Mouse (Mus musculus) heart, postnatal 36 days (tissue): ENCODE measurements around the gene Snx21. TPM values are rescaled to one million over a fixed set of nuclear protein-coding genes. Genes with fewer than 3 reads are reported as not detected.
A peak's percentile ranks its signal among the peaks of the same experiment; 100 is the strongest.

Source experiments
- DNase-seq, 2 experiments: peaks; one replicate each; pipeline ENCODE4 v3.0.0; 2021 to 2022
- intact Hi-C: fragments of 180-260 bp; cut with DNase I; formaldehyde crosslinking; loops from one replicate; pipeline ENCODE4 v1.15.1; 2025
- total RNA-seq, 2 experiments: library from RNA; stranded (reverse); gene quantifications; 2 replicates each; pipeline ENCODE4 v1.2.3; 2021

The Snx21 gene
- total RNA-seq, 2 experiments from 2014 or later, result 23.4 to 29.0 TPM

DNA sequence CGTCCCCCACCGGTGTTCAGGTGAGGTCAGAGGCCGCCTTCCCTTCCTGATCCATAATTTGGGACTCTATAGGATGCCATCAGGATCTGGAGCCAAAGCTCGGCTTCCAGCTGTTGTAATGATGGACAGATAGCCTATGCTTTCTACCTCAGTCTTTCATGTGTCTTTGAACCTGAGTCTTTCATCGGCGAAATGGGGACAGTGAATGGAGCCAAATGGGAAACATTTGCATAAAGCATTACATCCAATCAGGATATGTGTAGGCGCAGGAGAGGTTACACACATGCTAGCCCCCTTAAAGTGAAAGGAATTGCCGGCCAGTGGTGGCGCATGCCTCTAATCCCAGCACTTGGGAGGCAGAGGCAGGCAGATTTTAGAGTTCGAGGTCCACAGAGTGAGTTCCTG lies 37.6 kb downstream of the Snx21 start:
- no peak for DNase-seq
- intact Hi-C loops, result loop anchor here (1.0 kb wide), 1 partner anchor 18 kb away; the partner anchor contains the start of gene Zswim3

- intact Hi-C loops, result loop anchor here (1.0 kb wide), 1 partner anchor 19 kb away; the partner anchor contains the start of gene Zswim3
- no peak for DNase-seq
These were observed 38.3 kb downstream of the Snx21 start for GRCm38 (mm10) chr2:164823969-164824368.

GRCm38 (mm10) chr2:164825521-164825920 lies 39.9 kb downstream of the Snx21 start:
- intact Hi-C loops, result no loop called here

DNA sequence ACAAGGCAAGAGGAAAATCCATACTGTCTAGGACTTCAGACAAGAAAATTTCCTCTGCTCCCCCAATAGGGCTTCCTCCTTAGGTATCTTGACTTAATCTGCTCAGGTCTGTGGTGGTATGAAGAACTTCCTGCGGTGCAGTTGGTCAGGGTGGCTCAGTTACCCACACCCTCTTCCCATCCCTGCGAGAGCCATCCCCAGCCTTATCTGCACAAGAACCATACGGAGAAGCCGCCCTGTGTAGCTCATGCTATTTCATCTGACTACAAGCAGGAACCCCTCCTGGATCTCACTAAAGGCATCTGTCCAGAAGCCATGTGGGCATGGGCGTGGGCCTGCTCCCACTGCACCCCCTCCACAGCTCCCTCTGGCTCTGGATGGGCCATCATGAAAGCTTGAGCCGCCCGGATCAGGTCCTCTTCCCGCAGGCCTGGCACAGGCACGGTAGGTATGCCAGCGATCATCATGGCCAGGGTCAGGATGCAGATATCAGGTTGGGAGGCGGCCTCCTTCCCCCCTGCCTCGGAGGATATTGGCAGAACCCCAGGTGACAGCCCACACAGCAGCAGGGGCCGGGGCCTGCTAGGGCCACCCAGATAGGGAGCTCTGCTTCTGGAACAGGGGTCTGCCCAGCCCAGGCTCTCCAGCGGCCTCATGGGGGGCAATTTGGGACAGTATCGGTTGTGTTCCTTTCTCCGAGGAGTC lies 41.7 kb downstream of the Snx21 start:
- intact Hi-C loops, result no loop called here
- no peak for DNase-seq

More at GRCm38 (mm10) chr2:164825521-164825920, 39.9 kb downstream of the Snx21 start:
- DNase-seq, result no peak

DNA sequence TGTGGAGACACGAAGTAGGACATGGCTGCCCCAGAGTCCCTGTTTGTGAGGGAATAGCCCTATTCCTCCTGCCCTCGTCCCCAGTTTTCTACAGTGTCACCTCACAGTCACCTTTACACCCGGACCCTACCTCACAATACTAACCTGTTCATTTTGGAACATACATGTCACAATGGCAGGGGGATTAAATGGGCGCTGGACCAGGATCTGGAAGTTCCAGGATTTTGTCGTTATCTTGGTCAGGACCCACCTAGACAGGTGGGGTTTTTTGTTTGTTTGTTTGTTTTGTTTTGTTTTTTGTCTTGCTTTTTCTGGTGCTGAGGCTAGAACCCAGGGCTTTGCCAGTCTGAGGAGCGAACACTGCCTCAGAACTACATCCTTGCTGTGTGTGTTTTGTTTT lies 42.8 kb downstream of the Snx21 start, which contains the start of gene Spata25:
Spata25 (minus strand) TSS at position 101 of the 400 bp plus-strand sequence.
- intact Hi-C loops, result no loop called here
- DNase-seq, result no peak

- DNase-seq, result no peak
- intact Hi-C loops, result no loop called here
These were observed 43.5 kb downstream of the Snx21 start for GRCm38 (mm10) chr2:164829090-164829489.

DNA sequence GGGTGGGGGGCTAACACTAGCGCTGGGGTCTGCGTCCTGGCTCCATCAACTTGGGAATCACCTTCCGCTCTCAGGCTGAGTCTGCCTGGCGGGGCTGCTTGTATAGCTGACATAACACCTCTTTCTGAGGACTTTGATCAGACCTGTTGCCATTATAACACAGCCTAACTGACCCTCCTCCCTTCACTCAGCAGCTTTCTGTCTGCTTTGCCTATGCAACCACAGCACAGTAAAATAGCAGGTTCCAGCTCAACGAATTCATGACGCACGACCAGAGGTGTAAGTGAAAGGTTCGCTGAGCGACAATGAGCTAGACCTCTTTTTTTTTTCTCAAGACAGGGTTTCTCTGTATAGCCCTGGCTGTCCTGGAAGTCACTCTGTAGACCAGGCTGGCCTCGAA lies 45.4 kb downstream of the Snx21 start:
- intact Hi-C loops, result loop anchor here (5.0 to 10.0 kb wide), 3 partner anchors 46 to 204 kb away; partner anchors contain the start of genes Ncoa5 and Pcif1
- DNase-seq, result no peak

DNA sequence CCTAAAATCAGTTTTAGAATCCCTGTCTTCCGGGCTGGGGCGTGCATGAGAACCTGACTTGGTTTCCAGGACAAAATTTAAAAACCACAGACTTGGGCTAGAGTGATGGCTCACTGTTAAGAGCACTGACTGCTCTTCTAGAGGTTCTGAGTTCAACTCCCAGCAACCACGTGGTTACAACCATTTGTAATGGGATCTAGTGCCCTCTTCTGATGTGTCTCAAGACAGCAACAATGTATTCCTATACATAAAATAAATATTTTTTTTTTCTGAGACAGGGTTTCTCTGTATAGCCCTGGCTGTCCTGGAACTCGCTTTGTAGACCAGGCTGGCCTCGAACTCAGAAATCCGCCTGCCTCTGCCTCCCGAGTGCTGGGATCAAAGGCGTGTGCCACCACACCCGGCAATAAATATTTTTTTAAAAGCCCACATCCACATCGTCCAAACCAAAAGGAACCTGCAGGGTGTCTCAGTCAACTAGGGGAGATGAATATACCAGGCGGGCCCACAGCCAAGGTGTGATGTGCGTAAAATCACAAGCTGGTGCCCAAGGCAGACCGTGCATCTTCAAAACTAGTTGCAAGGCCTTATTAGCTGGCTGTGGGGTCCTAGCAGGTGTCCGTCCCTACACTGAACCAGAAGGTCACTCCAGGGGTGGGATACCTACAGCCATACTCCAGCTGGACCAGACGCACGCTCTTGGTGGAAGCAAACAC lies 46.6 kb downstream of the Snx21 start:
- DNase-seq, result no peak
- intact Hi-C loops, result loop anchor here (2.0 to 10.0 kb wide), 5 partner anchors 25 to 203 kb away; partner anchors contain the start of genes Ncoa5, Pcif1, Pltp and Zfp335

GRCm38 (mm10) chr2:164832748-164833301 lies 47.2 kb downstream of the Snx21 start, which contains the start of gene Ctsa:
Ctsa (plus strand) TSS chr2:164832873.
- peak; percentile 79 to 82 for DNase-seq

GRCm38 (mm10) chr2:164833314-164833959 lies 47.8 kb downstream of the Snx21 start, which contains the start of gene Neurl2:
Neurl2 (minus strand) TSS chr2:164833456.
- peak; percentile 93 to 94 for DNase-seq
- intact Hi-C loops, result loop anchor here (2.0 to 10.0 kb wide), 5 partner anchors 23 to 201 kb away; partner anchors contain the start of genes Ncoa5, Pcif1, Pltp and Zfp335

More at GRCm38 (mm10) chr2:164832748-164833301, 47.2 kb downstream of the Snx21 start, which contains the start of gene Ctsa:
- intact Hi-C loops, result loop anchor here (2.0 to 10.0 kb wide), 5 partner anchors 24 to 202 kb away; partner anchors contain the start of genes Ncoa5, Pcif1, Pltp and Zfp335

DNA sequence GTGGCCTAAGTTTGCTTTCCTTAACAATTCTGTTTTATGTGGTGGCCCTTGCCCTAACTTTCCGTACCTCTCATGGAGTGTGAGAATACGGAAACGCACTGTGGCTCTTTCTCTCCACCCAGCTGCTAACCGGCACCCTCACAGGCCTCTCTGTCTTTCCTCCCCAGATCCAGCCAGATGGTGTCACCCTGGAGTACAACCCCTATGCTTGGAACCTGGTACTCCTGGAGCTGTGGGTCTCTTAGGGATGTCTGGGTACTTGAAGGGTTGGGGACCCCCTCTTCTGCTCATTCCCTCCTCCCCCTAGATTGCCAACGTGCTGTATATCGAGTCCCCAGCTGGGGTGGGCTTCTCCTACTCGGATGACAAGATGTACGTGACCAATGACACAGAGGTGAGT lies 48.9 kb downstream of the Snx21 start:
- no peak for DNase-seq
- intact Hi-C loops, result loop anchor here (5.0 to 10.0 kb wide), 3 partner anchors 43 to 200 kb away; partner anchors contain the start of genes Ncoa5 and Pcif1

GRCm38 (mm10) chr2:164835164-164835563 lies 49.5 kb downstream of the Snx21 start:
- intact Hi-C loops, result loop anchor here (10.0 kb wide), 1 partner anchor 200 kb away; the partner anchor contains the start of gene Ncoa5

More at GRCm38 (mm10) chr2:164835164-164835563, 49.5 kb downstream of the Snx21 start:
- no peak for DNase-seq

Other genes starting within 250 kb of the Snx21 start
- gene Wfdc2, start 223.4 kb upstream of the Snx21 start, total RNA-seq, result 1 to 10 TPM; 1.0 to 1.2 TPM
- gene Spint3, start 212.4 kb upstream of the Snx21 start, total RNA-seq, result not detected
- gene Wfdc6a, start 200.4 kb upstream of the Snx21 start, total RNA-seq, result under 1 TPM in 1 of 2 experiments, not detected in 1; 0.53 TPM
- gene Eppin, start 192.2 kb upstream of the Snx21 start, total RNA-seq, result not detected
- not detected for gene Wfdc6b, start 172.3 kb upstream of the Snx21 start, total RNA-seq
- not detected for gene Wfdc8, start 172.2 kb upstream of the Snx21 start, total RNA-seq
- gene Wfdc16, start 147.0 kb upstream of the Snx21 start, total RNA-seq, result not detected
- gene Wfdc10, start 129.8 kb upstream of the Snx21 start, total RNA-seq, result not detected
- gene Wfdc9, start 129.2 kb upstream of the Snx21 start, total RNA-seq, result not detected
- not detected for gene Wfdc11, start 111.7 kb upstream of the Snx21 start, total RNA-seq
- gene Wfdc13, start 100.7 kb upstream of the Snx21 start, total RNA-seq, result not detected
- not detected for gene Spint4, start 87.3 kb upstream of the Snx21 start, total RNA-seq
- gene Spint5, start 70.5 kb upstream of the Snx21 start, total RNA-seq, result not detected
- not detected for gene Wfdc3, start 39.9 kb upstream of the Snx21 start, total RNA-seq
- 10 to 100 TPM; 22.8 to 29.3 TPM for gene Dnttip1, start 39.8 kb upstream of the Snx21 start, total RNA-seq
- gene Ube2c, start 15.9 kb upstream of the Snx21 start, total RNA-seq, result 1 to 10 TPM; 2.5 to 3.1 TPM
- gene Tnnc2, start 5.9 kb upstream of the Snx21 start, total RNA-seq, result not detected
- gene Acot8, start 19.1 kb downstream of the Snx21 start, total RNA-seq, result 10 to 100 TPM; 10.4 to 13.0 TPM
- 1 to 10 TPM; 2.5 to 2.7 TPM for gene Zswim3, start 19.3 kb downstream of the Snx21 start, total RNA-seq
- gene Zswim1, start 36.9 kb downstream of the Snx21 start, total RNA-seq, result 1 to 10 TPM; 4.2 to 4.5 TPM
- under 1 TPM; 0.46 to 0.78 TPM for gene Spata25, start 42.7 kb downstream of the Snx21 start, total RNA-seq
- 100 to 1,000 TPM; 103 to 106 TPM for gene Ctsa, start 47.0 kb downstream of the Snx21 start, total RNA-seq
- 10 to 100 TPM; 46.2 to 51.4 TPM for gene Neurl2, start 47.6 kb downstream of the Snx21 start, total RNA-seq
- gene Pltp, start 71.9 kb downstream of the Snx21 start, total RNA-seq, result 10 to 100 TPM; 40.3 to 46.3 TPM
- 10 to 100 TPM; 34.1 to 34.5 TPM for gene Pcif1, start 93.5 kb downstream of the Snx21 start, total RNA-seq
- 10 to 100 TPM in 1 of 2 experiments, 1 to 10 TPM in 1; 8.5 to 10.0 TPM for gene Zfp335, start 125.9 kb downstream of the Snx21 start, total RNA-seq
- gene Mmp9, start 155.0 kb downstream of the Snx21 start, total RNA-seq, result under 1 TPM; 0.87 to 0.97 TPM
- under 1 TPM; 0.33 to 0.87 TPM for gene Slc12a5, start 175.0 kb downstream of the Snx21 start, total RNA-seq
- 10 to 100 TPM; 17.7 to 18.3 TPM for gene Ncoa5, start 249.0 kb downstream of the Snx21 start, total RNA-seq